Mouse (Mus musculus) kidney, embryonic 16.5 days (tissue): ENCODE measurements around the gene Ube2f. TPM values are rescaled to one million over a fixed set of nuclear protein-coding genes. Genes with fewer than 3 reads are reported as not detected.

Source experiments
- ATAC-seq: fragments of 200-750 bp; cut with Nextera tagmentation; 2 replicates; pipeline ENCODE4 v1.8.0; 2017; ENCODE audit warnings: moderate TSS enrichment; ENCODE audit not compliant: low FRiP score, low TSS enrichment
- H3K27ac ChIP-seq: fragments of 300-500 bp; sonication (generic); 2 replicates; pipeline ENCODE4 v1.5.1; 2014; ENCODE audit warnings: low read length
- H3K27me3 ChIP-seq: fragments of 300-500 bp; sonication (generic); 2 replicates; pipeline ENCODE4 v1.6.1; 2014; ENCODE audit warnings: low read length, control low read depth, mixed read lengths; ENCODE audit not compliant: insufficient read depth
- H3K36me3 ChIP-seq: fragments of 300-500 bp; sonication (generic); 2 replicates; pipeline ENCODE4 v1.6.1; 2014; ENCODE audit warnings: low read length, control low read depth, mixed read lengths; ENCODE audit not compliant: insufficient read depth
- H3K4me1 ChIP-seq: fragments of 300-500 bp; sonication (generic); 2 replicates; pipeline ENCODE4 v1.6.1; 2014; ENCODE audit warnings: low read length, control low read depth, mixed read lengths; ENCODE audit not compliant: insufficient read depth
- H3K4me2 ChIP-seq: fragments of 300-500 bp; sonication (generic); replicated peaks from 2 replicates; pipeline ENCODE4 v1.6.1; 2014; ENCODE audit warnings: low read depth, low read length
- H3K4me3 ChIP-seq: fragments of 300-500 bp; sonication (generic); 2 replicates; pipeline ENCODE4 v1.5.1; 2014; ENCODE audit warnings: mild to moderate bottlenecking, low read length
- H3K9ac ChIP-seq: fragments of 300-500 bp; sonication (generic); replicated peaks from 2 replicates; pipeline ENCODE4 v1.6.1; 2014; ENCODE audit warnings: low read length
- H3K9me3 ChIP-seq: fragments of 300-500 bp; sonication (generic); 2 replicates; pipeline ENCODE4 v1.6.1; 2016; ENCODE audit warnings: low read length, control low read depth
- WGBS: fragments of 180-500 bp; shearing (Covaris S2); extraction: QIAGEN DNeasy Blood & Tissue Kit; methylation state at CpG from one replicate; pipeline ENCODE4 v1.1.7; 2014; 5-methylcytosine and 5-hydroxymethylcytosine counted together
- polyA plus RNA-seq: library from polyadenylated mRNA; unstranded; fragments of >200 nt; fragmentation: Nextera tagmentation; extraction: Ambion mirVana; gene quantifications from 2 replicates; pipeline ENCODE4 v1.2.1, GENCODE M21; 2015

The Ube2f gene
- polyA plus RNA-seq = 71.7 and 74.9 TPM in 2 replicates

DNA sequence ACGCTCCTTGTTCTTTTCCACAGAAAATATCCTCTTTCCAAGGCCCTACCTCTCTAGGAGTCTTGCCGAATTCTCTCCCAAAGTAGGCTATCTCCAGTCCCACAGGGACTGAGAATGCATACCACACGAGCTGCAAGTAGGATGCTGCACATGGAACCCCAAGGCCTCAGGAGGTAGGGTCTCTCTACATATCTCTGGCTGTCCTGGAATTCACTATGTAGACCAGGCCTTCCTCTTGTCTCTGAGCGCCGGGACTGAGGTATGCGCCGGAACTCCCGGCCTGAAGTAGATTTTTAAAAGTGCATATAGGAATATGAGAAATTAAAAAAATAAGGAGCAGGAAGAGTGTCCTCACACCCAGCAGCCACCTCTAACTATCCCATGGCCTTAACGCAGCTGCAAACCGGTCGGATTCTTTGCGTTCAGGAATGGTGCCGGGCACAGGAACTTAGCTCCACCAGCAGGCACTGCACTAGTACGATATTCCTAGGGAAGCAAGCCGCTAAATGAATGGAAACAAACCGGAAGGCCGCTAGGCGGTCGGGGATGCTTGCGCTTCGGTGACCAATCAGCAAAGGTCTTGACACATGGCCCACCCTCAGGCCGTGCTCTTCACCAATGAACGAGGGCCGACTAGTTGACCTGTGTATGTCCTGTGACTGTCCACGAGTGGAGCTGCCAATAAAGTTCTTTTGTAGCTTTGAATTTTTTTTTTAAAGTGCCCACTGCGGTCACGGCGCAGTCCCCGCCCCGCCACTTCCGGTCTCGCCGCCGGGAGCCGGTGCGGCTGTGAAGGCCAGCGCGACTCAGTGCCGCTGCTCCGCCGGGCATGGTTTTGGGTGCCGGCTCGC, at the start of gene Ube2f:
Ube2f (plus strand) TSS at position 741 of the 851 bp plus-strand sequence.
- Histone ChIP-seq H3K9ac (peak within 1 kb of the TSS; percentile 95), H3K36me3 (0 out of 2 replicates have a peak, but pooled peaks cover 3% of the 10 kb centered on the region), H3K27me3 (no peaks in the 10 kb centered on the region), H3K9me3 (no peaks in the 10 kb centered on the region), H3K4me1 (peaks cover 18% of the 10 kb centered on the region), H3K4me3 (peak within 1 kb of the TSS; percentile 95), H3K27ac (peak within 1 kb of the TSS; percentile 87), H3K4me2 (peak within 1 kb of the TSS; percentile 82)
- ATAC-seq = peak; percentile 99
- under 1% methylated on average over 43 of the region's 43 CpGs for WGBS

DNA sequence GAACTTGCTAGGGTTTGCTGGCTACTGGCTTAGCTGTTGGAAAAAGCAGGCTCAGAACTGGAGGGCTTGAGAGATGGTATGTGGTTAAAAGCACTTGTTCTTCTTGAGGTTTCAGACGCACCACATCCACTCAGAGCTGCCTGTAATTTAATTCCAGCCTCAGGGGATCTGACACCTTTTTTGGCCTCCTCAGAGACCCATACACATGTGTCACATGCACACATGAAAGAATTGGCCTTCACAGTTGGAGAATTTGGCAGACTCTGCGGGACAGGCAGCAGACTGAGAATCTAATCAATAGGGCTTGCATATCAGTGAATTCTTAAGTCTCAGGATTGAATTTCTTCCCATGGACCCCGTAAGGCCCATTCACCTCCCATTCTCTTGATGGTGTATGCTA, 49.0 kb upstream of the Ube2f start:
- ATAC-seq = no peak
- H3K27me3 ChIP-seq = no peaks in the 10 kb centered on the region
- WGBS = 60% methylated on average over 3 of the region's 3 CpGs
- H3K27ac ChIP-seq = no peak overlapping the region
- H3K4me2 ChIP-seq = no peak overlapping the region
- no peak overlapping the region for H3K4me3 ChIP-seq
- no peaks in the 10 kb centered on the region for H3K36me3 ChIP-seq
- no peak overlapping the region for H3K9ac ChIP-seq
- no peaks in the 10 kb centered on the region for H3K4me1 ChIP-seq
- H3K9me3 ChIP-seq = no peaks in the 10 kb centered on the region

DNA sequence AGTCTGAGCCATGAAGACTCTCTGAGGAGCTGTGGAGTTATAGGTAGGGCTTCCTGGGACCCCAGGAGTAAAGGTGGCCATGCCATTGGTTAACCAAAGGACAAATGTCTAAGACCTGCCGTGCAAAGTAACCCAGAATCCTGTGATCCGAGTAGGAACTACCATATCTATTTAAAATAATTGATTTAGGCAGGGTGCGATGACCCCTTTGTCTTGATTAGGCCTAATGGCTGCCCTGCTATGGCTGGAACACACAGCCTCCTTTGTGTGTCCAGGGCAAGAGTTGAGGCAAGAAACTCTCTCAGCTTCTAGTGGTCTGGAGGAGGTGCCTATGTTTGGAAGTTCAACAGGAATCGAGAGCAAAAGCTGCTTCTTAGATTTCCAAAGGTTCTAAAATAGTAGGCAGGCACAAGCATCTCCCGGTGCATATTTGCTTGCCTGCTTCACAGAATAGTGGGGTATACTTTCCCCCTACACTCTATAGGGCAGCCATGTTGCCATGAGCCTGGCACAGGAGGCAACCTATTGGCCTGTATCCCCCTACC, 45.8 kb upstream of the Ube2f start:
- Histone ChIP-seq H3K4me2 (no peak overlapping the region), H3K27ac (no peak overlapping the region), H3K9ac (no peak overlapping the region), H3K36me3 (no peaks in the 10 kb centered on the region), H3K4me1 (no peaks in the 10 kb centered on the region), H3K4me3 (no peak overlapping the region), H3K9me3 (no peaks in the 10 kb centered on the region), H3K27me3 (no peaks in the 10 kb centered on the region)
- 80% methylated on average over 5 of the region's 5 CpGs for WGBS
- no peak for ATAC-seq

DNA sequence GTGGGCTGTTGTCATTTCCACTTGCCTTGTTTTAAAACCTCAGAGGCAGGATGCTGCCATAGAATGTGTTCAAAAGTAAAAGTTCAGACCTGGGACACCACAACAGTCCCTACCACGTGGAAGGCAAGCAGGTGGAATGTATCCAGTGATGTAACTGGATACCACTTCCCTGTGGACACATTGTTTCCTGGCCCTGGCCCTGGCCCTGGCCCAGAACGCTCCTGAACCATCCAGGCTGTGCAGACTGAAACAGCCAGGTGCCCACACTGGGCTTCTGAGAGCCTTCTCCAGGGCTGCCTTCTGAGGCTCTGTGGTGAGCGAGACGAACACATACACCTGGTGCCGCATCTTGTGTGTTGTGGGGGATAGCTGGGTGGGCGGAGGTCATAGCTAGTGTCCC, 44.5 kb upstream of the Ube2f start:
- WGBS = 66% methylated on average over 6 of the region's 6 CpGs
- no peak overlapping the region for H3K27ac ChIP-seq
- no peaks in the 10 kb centered on the region for H3K27me3 ChIP-seq
- no peak overlapping the region for H3K4me3 ChIP-seq
- no peaks in the 10 kb centered on the region for H3K36me3 ChIP-seq
- peak; percentile 19; the same call in 1 of the 2 replicates for ATAC-seq
- H3K9ac ChIP-seq = no peak overlapping the region
- H3K4me2 ChIP-seq = no peak overlapping the region
- no peaks in the 10 kb centered on the region for H3K4me1 ChIP-seq
- no peaks in the 10 kb centered on the region for H3K9me3 ChIP-seq

DNA sequence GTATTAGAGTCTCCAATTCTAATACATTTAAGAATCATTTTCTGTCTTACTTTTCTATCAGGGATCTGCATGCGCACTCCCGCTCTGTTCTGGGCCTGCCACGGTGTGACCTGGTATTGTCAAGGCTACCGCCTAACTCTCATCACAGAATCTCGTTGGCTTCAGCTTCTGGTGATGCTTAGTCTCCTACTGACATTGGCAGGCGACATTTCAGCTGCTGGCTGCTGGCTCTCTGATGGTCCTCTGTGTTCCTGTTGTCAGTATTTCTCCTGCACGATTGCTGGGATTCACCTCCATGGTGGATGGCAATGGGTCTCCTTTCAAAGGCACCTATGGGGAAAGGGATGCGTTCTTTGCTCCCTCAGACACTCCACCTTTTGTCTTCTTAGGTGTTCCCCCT, 43.8 kb upstream of the Ube2f start:
- no peak overlapping the region for H3K4me3 ChIP-seq
- H3K4me2 ChIP-seq = no peak overlapping the region
- no peaks in the 10 kb centered on the region for H3K27me3 ChIP-seq
- H3K4me1 ChIP-seq = no peaks in the 10 kb centered on the region
- no peaks in the 10 kb centered on the region for H3K9me3 ChIP-seq
- no peak overlapping the region for H3K9ac ChIP-seq
- no peaks in the 10 kb centered on the region for H3K36me3 ChIP-seq
- WGBS = 83% methylated on average over 8 of the region's 8 CpGs
- no peak for ATAC-seq
- no peak overlapping the region for H3K27ac ChIP-seq

DNA sequence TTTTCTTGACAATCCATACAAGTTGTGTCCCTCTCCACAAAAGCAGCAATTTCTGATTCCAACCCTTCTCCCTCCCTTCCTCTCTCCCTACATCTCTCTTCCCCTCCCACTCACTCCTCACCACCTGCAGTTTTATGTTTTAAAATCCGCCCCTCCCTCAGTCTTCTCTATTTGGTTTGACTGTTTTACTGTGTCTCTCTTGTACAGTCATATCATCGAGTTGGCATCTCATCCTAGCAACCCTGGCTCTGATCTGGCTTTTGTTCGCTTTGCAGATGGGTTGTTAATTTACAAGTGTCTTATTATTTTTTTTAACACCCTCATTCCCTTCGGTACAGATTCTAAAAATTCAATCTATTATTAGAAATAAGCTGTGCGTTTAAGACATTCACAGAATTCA, 43.2 kb upstream of the Ube2f start:
- no peak for ATAC-seq
- Histone ChIP-seq H3K9ac (no peak overlapping the region), H3K4me3 (no peak overlapping the region), H3K36me3 (no peaks in the 10 kb centered on the region), H3K27ac (no peak overlapping the region), H3K9me3 (no peaks in the 10 kb centered on the region), H3K4me1 (no peaks in the 10 kb centered on the region), H3K4me2 (no peak overlapping the region), H3K27me3 (no peaks in the 10 kb centered on the region)
- 66% methylated on average over 5 of the region's 5 CpGs for WGBS

DNA sequence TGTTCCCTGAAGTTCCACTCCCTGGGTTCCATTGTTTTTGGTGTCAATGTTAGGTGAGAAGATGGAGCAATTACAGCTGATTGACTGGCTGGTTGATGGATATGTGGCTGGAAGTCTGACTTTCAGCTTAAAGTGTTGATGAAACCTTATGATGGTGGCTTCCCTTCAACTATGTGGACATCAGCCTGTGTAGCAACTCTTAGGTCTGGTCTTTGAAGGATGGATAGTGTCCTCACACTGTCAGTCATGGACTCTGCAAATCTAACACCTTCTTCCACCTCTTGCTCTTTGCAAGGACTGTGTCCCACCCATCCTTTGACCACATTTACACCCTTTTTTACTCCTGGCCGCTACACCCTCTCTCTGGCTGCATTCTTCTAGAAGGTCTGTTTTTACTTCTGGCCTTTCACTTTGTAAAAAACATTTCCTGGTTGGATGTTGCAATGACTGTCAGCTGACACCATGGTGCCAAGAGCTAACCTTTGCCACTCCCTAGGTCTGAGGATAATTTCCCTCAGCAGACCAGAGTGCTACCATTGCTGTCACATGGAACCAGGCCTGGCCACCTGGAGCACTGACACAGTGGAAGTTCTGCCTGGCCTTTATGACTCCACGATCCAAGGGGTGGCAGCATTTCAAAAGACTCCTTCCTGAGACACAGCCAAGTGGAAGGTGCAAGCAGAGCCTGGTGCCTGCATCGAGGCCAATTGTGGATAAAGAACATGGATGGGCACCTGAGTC, 42.6 kb upstream of the Ube2f start:
- Histone ChIP-seq H3K27ac (no peak overlapping the region), H3K9ac (no peak overlapping the region), H3K4me2 (no peak overlapping the region), H3K27me3 (no peaks in the 10 kb centered on the region), H3K9me3 (no peaks in the 10 kb centered on the region), H3K4me3 (no peak overlapping the region), H3K4me1 (no peaks in the 10 kb centered on the region), H3K36me3 (no peaks in the 10 kb centered on the region)
- WGBS = 67% methylated on average over 3 of the region's 3 CpGs
- ATAC-seq = no peak

DNA sequence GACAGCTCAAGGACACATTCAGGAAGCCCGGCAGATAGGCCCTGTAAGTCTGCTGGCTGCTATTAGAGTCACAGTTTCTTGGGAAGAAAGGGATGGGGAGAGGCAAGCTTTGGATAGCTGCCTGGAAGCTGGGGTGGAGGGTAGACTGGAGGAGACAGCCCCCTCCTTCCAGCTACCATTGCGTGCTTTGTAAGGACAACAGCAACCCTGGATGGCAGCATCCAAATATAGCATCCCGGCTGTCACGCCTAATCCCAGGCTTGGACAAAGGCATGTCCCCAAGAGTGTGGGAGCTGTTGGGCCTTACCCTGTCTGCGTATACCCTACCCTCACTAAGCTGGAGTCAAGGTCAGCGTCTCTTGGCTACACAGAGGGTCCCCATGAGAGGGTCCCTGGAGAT, 40.8 kb upstream of the Ube2f start:
- Histone ChIP-seq H3K4me1 (no peaks in the 10 kb centered on the region), H3K9me3 (no peaks in the 10 kb centered on the region), H3K27me3 (no peaks in the 10 kb centered on the region), H3K4me3 (no peak overlapping the region), H3K4me2 (no peak overlapping the region), H3K9ac (no peak overlapping the region), H3K36me3 (no peaks in the 10 kb centered on the region), H3K27ac (no peak overlapping the region)
- WGBS = 85% methylated on average over 6 of the region's 6 CpGs
- ATAC-seq = no peak

DNA sequence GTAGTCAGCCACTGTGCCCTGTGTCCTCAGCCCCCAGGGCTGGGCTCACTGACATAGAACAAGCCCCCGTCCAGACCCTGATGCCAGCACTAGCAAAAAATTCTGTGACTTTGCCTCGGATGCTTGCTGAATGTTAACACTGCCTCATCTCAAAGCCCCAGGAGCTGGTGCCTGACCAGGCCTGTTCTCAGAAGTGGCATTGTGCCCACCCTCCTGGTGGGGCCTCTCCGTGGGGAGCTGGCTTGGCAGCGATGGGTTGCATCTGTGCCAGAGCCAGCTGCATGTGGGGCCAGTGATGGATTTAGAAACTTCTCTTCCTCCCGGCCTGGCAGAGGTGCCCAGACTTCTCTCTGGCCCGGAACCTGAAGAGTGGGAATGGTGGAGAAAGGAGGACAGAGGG, 40.3 kb upstream of the Ube2f start:
- H3K27ac ChIP-seq = no peak overlapping the region
- no peak for ATAC-seq

DNA sequence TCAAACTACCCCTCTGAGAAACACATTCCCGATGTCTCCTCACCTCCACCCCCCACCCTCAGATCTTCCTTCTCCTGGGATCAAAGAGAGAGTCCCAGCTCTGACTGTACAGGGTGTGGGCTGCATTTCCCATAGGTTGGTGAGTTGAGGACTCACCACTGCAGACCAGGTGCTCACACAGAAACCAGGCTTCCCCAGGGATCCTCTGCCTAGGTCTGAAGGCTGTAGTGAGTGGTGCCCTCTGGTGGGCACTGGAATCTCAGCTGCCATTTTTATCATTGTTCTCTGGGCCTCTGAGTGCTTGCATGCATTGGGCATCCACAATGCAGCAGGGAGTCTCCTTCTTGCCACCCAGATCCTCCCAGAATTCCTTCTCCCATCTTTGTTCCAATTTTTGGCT, 39.0 kb upstream of the Ube2f start:
- H3K27me3 ChIP-seq = no peaks in the 10 kb centered on the region
- H3K36me3 ChIP-seq = no peaks in the 10 kb centered on the region
- ATAC-seq = no peak
- no peak overlapping the region for H3K27ac ChIP-seq
- H3K4me2 ChIP-seq = no peak overlapping the region
- no peak overlapping the region for H3K4me3 ChIP-seq
- H3K4me1 ChIP-seq = no peaks in the 10 kb centered on the region
- WGBS = 86% methylated on average over 1 of the region's 1 CpGs
- H3K9ac ChIP-seq = no peak overlapping the region
- no peaks in the 10 kb centered on the region for H3K9me3 ChIP-seq

More for the DNA sequence above, 40.3 kb upstream of the Ube2f start:
- Histone ChIP-seq H3K4me1 (no peaks in the 10 kb centered on the region), H3K4me2 (no peak overlapping the region), H3K4me3 (no peak overlapping the region), H3K9me3 (no peaks in the 10 kb centered on the region), H3K9ac (no peak overlapping the region), H3K27me3 (no peaks in the 10 kb centered on the region), H3K36me3 (no peaks in the 10 kb centered on the region)
- 81% methylated on average over 6 of the region's 6 CpGs for whole genome bisulfite sequencing
